Mouse (Mus musculus): ENCODE measurements around the gene Esrp2.

The Esrp2 gene

DNA sequence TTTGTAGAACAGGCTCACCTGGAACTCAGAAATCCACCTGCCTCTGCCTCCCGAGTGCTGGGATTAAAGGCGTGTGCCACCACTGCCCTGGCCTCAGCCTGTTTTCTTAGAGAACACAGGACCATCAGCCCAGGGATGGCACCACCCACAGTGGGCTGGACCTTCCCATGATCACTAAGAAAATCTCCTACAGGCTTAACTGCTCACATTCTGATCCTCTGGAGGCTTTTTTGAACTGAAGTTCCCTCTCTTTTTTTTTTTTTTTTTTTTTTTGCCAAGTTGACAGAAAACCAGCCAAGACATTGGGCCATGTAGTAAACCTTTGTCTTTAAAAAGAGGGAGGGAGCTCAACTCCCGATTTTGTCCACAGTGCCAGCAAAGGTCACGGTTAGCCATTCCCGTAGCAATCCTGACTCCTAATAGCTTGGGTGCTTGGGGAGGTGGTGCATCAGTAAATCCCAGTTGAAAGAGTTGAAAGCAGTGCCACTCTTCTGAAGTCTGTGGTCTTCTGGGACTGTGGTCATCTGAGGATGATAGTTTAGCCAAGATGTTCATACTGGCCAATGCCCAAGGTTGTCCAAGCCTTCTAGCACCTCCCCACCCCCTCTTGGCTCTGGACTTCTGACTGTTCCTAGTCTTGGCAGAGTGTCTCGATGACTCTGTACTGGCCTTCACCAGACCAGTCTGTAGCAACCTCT is 11.2 kb upstream of the Esrp2 start:
- DNase-seq = no peak

DNA sequence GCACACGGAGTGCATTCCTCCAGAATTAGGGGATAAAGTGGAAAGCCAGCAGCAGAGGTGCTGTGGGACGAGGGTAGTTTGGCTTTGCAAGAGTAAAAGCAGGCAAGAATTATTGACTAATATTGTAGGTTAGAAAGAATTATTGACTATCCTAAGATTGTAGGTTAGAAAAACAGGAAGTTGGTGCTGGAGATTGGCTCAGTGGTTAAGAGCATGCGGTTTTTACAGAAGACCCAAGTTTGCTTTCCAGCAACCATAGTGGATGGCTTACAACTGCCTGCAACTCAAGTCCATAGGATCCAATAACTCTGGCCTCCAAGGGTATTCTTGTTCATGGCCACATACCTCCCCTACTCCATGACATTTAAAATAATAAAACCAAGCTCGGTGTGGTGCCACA is 9.2 kb upstream of the Esrp2 start:
- no peak for DNase-seq

DNA sequence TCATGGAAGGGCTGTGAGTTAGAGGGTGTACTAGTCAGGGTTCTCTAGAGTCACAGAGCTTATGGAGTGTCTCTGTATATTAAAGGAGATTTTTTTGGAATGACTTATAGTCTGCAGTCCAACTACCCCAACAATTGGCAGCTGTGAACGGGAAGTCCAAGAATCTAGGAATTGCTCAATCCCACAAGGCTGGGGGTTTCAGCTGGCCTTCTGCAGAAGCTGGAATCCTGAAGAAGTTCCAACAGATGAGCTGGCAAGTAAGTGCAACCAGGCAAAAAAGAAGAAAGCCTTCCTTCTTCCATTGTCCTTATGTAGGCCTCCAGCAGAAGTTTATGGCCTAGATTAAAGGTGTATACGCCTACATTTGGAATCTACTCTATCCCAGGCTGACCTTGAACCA is 8.6 kb upstream of the Esrp2 start:
- DNase-seq = no peak

DNA sequence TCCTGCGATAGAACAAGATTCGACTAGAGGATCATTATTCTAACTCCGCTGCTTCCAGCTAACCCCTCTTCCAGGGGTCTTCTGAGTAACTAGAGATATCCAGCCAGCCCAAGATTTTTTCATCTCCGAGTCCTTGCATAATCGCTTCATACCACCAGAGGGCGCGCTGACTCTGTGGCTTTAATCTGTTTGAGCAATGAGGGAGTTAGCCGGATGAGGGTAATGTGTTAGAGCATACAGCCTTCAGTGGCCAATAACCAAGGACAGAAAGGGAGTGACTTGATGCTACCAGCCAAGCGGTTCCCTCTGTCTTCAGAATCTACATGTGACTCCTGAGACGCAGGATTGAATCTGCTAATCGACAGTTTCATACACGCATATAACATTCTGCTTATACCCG is 4.0 kb upstream of the Esrp2 start:
- peak; percentile 77 to 82 for DNase-seq

DNA sequence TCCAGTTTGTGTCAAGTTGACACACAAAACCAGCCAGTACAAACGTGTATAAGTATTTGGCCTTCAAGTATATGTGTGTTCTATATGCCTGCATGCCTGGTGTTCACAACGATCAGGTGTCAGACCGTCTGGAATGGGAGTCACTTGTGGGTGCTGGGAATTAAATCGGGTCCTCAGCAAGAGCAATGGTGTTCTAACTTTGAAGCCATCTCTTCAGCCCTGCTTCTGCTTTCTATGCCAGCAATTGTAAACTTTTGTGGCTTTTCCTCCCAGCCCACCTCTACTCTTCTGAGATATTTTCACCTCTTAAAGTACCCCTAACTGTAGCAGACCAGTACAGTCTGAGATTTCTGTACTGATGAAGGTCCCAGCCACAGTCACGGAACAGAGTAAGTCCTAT is 3.4 kb upstream of the Esrp2 start:
- DNase-seq = no peak

DNA sequence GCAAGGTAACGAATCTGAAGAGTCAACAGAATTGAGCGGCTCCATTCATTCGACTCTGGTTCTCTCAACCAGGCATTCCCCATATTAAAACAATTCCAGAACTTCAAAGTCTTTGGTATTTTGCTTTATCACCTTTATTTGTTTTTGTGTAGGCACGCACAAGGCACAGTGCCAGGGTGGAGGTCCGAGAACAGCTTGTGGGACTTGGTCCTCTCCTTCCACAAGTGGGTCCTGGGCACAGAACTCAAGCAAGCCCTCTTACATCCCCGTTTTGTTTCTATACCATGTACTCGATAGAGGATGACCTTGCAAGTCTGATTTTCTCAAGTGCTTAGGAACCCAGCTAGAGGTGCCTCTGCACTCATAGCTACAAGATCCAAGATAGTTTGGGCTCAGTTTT is 1.8 kb upstream of the Esrp2 start:
- no peak for DNase-seq

DNA sequence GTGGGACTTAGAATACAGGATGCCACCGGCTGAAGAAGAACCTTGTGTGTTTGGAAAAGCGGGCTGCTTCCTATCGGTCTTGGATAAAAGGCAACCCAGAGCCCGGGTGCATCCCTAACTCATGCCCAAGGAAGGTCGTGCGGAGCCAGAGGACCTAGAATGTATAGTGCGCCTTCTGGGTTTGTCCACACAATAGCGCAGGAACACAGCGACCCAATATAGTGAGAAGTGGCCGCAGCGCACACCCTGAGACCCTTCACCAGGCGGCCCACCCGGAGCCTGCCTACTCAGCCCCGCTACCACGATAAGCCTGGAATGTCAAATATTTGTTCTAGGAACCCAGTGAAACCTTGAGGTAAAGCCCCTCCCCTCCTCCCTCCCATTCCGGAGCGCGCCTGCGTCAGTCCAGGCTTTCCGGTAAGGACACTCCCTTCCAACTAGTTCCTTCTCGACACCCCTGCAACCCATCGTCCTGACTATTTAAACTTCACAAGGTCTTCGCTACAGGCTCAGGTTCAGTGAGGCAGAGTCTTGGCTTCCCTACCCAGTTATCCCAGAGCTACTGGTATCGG is 1.2 kb upstream of the Esrp2 start:
- peak; percentile 39 to 47 for DNase-seq

DNA sequence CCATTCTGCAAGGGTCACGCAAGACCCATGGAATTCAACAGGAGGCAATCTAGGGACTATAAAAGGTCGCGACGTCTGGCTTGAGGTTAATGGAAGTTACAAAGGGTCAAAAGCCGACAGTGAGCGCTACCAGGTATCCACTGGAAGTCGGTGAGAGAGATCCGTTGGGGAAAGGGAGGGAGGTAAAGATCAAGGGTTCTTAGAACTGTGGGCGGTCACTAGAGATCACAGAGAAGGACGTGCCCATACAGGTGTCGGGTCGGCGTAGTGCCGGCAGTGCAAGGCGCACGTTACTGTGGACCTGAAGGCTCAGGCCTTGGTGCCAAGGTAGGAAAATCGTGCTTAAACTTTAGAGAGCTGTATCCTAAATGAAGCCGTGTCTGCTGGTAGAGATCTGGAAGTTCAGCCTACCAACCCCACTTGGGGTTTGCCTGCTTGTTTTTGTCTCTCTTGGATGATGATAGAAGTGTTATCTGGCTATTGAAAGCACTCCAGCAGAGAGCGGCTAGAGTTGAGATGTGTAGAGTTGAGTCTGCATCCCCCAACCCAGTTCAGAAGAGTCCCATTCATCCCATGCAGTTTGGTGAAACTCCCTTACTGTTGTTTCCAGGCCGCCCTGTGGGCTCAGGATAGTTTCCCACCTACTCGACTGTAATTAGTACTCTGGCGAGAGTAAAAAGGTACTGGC is 588 bp upstream of the Esrp2 start:
- DNase-seq = no peak

DNA sequence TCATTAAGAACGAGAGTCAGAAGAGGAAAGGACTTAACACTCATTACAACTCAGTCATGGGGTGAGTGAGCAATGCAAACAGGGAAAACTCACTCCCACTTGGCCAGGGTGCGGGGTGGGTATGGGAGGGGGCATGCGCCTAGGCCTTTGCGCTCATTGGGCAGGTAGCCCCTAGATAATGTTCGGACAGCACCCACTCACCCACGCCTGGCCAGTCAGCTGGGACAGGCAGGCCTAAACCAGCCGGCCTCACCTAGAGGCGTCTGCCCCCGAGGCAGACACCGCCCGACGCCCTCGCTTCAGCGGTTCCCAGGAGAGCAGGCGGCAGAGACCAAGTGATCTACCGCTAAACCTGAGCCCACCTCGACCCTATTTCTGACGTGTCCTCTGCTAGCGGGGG is 1.1 kb downstream of the Esrp2 start:
- peak in 1 of 2 experiments; percentile 40 for DNase-seq

DNA sequence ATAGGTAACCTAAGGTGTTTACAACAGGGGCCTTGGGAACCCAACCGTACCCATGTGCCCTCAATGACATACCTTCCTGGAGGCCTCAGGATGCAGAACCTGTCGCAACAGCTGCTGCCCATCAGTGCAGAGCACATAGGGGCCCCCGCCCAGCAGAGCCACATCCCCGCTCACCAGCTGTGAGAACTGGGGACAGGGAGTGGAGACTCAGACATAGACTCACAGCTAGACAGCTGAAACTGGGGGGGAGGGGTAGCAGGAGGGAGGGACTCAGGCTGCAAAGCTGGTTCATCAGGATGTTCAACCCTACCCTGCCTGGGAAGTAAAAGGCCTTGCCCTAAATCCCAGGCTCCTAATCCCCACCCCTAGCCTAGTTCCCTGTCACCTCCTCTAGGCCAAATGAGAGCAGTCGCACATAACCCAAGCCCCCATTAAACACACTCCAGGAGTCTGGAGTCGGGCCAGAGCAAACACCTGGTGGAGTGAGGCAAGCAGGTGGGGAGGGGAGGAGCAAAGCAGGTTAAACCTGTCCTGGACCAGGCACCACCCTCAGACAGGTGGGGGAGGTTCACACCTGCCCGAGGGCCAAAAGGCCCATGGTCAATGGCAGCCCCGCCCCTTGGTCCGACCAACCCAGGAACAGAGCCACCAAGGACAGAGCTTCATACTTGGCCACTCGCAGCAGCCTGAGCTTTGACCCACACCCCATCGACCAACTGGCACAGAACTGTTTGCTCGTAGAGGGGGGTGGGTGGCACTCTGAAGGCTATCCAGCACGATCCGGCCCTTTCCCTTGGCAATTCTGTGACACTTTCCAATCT is 1.8 kb downstream of the Esrp2 start:
- peak in 1 of 2 experiments; percentile 52 for DNase-seq

DNA sequence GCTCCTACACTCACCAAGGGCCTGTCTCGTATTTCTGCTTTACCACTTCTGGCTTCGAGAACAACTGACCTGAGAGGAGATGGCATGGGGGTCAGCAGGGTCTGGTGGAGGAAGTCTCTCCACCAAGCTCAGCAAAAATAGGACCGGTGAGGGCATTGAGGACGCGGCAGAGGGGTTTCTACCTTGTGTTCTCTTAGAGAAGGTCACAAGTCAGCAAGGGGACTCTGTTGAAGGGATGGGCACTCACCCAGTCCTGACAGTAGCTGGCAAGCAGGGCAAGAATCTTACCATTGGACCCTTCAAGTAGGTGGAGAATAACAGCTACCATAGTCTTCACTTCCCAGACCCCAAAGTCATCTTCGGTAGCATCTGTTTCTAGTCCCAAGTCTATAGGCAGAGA is 2.8 kb downstream of the Esrp2 start:
- no peak for DNase-seq

DNA sequence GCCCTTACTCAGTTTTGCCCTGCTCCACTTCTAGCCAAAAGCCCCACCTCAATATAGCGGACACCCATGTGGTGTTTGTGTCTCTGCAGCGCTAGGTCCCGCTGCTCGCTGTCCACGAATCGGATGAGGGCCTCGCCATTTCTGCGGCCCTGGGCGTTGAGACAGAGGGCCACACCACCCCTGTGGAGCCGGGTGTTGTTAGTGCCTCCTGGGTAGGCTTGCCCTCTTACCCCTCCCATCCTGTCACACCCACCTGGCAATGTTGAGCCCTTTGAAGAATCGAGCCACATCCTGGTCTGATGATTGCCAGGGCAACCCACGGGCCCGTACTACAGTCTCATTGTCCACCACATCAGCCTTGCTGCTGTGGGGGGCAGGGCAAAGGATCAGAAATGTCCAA is 3.2 kb downstream of the Esrp2 start:
- DNase-seq = peak in 1 of 2 experiments; percentile 55

DNA sequence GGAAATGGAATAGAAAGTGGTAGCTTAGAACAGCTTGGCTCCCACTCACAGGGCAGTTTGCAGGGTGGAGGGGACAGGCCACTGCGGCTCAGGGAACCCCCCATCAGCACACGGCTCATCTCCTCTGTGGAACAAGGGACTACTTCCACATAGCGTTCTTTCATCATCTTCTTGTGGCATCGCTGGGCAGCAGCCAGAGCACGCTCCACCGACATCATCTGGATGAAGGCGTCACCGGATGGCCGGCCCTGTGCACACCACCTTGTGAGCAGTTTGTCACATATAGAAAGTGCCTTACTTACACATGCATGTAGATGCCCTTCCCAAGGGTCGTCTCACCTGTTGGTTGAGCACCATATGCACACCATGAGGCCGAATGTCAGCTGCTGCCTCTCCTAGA is 4.4 kb downstream of the Esrp2 start:
- no peak for DNase-seq

DNA sequence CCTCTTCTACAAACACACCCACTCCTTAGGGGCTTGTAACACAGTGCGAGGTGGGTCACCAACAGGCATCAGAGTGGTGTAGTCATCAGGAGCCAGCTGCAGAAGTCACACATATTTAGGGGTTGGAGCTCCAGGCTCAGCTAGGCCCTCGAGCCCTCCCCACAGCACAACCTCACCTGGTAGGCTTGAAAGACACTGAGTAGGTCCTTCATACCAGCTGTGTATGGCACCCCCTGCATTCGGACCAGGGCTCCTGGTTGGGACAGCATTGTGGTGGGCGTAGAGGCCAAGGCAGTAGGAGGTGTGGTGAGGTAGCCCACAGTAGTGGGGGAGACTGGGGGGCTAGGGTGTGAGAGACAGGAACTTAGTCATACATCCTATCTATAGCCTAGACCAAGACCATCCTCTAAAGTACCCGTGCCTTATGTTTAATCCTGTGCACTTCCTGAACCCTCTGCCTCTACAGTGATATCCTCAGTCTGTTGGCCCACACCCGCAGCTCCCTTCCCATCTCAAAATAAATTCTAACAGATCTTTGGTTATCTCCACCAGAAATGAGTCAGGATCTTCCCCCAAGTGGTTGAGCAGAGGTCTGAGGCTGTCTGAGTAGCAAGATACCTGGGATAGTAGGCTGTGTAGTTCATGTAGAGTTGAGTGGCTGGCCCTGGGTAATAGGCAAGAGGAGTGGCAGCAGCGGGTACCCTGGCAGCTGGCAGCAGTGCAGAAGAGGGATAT is 5.1 kb downstream of the Esrp2 start:
- DNase-seq = no peak

DNA sequence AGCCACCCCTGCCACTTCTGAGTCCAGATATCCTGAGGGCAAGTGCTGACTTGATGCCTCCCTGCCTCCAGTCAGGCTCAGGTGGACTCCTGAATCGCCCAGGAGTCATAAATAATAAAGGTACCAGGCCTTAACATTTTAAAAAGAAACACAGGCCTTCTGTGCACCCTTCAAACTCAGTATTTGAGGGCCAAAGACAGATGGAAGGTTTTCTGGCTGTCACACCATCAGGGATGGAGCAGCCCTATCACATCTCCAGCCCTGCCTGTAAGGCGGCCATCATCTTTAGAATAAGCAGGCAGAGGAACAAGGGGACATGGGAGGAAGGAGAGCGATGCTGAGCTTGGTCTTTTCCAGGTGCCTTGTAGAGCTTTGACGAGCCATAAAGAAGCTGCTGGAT is 5.8 kb downstream of the Esrp2 start:
- no peak for DNase-seq

DNA sequence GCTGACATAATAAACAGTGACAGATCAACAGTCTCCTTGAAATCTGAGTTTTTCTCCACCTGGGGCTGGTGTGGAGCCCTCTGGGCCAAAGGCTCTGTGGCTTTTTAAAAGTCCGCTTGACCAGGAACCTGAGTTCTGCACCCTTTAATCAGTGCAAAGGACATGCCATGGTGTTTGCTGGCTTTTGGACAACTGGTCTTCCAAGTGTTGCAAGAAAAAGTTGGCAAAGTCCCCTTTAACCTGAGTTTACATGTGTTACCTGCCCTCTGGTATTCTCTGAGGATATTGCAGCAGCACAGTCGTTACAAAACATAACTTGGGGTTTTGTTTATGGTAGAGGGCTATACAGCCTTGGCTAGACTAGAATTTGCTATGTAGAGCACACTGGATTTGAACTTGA is 6.3 kb downstream of the Esrp2 start:
- DNase-seq = no peak

DNA sequence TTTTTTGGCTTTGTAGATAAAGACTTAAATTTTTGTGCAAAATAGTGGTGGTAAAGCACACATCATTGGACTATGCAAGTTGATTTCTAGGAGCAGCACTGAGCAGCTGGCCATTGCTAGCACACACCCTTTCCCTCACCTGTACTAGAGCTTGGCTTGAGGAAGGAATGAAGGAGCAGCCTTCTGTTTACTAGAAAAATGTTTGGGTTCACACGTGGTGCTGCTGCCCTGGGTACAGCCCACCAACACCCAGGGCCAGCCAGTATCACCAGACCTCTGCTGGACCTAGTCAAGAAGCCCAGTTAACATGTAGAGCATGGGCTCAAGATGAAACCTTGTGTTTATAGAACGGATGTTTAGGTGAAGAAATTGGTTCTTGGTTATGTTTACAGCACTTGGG is 6.8 kb downstream of the Esrp2 start:
- no peak for DNase-seq

DNA sequence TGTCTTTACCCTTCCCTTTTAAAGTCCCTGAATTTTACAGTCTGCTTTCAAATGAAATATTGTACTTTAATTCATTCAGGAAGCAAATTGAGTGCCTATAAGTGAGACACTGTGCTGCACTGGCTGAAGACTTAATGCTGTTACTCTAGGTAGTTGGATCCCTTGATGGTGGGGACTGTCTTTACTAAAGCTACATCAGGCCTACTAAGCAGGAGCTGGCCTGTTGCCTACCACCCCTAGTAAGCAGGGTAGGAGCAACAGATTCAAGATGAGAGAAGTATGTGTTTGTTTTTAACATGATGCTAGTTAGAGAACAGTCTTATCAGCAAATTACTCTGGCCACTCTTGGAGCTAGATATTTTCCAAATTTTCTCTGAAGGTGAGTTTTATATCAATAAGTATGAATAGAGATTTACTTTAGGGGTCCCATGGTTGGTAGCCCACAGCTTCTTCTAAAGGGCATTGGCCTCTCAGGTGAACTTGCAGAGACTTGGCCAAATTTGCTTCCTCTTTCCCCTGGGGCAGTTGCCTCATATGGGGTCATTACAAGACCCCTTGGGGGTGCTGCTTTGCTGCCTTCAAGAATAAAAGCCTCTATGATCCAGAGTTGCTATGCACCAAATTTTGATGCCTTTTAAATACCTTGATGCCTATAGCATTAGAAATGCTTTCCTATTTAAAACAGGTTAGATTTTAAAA is 7.4 kb downstream of the Esrp2 start:
- DNase-seq = no peak

DNA sequence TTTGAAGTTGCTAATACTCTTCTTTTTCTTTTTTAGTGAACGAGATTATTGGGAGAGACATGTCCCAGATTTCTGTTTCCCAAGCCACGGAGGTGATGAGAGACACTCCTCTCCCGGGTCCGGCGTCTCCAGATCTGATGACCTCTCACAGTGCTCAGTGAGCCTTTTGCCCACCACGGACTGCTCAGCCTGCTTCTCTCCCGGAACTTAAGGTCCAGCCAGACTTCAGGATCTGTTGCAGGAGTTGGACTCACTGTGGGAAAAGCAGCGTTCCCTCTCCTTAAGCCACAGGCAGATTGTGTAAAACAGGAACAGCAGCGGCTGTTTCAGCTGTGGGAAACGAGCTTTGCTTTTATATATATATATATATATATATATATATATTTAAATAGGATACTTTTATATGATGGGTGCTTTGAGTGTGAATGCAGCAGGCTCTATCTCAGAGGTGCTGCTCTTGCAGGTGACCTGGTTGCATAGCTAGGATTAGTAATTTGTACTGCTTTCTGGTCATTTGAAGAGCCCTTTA is 8.8 kb downstream of the Esrp2 start:
- no peak for DNase-seq

DNA sequence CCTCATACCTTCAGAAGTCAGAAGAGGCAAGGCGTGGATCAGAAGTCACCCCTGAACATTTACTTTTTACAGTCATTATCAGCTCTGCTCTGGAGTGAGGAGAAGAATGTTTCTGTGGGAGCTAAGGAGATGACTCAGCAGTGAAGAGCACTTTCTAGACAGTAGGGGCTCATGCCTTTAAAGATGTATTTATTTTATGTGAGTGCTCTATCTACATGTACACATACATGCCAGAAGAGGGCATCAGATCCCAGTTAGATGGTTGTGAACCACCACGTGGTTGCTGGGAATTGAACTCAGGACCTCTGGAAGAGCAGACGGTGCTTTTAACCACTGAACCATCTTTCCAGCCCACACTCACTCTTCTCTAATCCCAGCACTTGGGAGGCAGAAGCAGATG is 9.7 kb downstream of the Esrp2 start:
- no peak for DNase-seq

DNA sequence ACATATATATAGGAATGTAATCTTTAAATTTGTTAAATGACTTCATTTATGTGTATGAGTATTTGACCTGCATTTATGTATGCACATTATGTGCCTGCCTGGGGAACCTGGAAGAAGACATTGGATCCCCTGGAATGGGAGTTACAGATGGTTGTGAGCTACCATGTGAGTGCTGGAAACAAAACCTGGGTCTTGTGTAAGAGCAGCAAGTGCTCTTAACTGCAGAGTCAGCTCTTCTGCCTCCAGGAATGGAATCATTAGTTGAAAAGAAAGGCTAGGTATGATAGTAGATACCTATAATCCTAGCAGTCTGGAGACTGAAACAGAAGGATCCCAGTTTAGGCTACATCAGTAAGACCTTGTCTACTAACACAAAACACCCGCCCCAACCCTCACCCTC is 10.7 kb downstream of the Esrp2 start:
- DNase-seq = no peak

DNA sequence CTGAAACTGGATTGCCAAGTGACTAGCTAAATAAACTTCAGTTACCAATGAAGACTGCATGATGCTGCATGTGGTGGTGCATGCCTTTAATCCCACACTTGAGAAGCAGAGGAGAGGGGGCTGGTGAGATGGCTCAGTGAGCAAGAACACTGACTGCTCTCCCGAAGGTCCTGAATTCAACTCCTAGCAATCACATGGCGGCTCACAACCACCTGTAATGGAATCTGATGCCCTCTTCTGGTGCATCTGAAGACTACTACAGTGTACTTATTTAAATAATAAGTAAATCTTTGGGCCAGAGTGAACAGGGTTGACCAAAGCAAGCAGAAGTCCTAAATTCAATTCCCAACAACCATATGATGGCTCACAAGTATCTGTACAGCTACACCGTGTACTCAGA is 13.3 kb downstream of the Esrp2 start:
- DNase-seq = no peak

All from thymus, postnatal 36 days (tissue).